ENCODE assay signal across 20 mouse cellular contexts in genomic region chr1:46845221-46845620, GRCm38 (mm10). TPM values are rescaled to one million over a fixed set of nuclear protein-coding genes. Genes with fewer than 3 reads are reported as not detected.
DNase-seq lines count a peak whose midpoint lies in the region; ATAC-seq and TF ChIP-seq lines count a peak whose summit lies in the region.
"Had no signal": no experiment of that assay in that cellular context is flagged by ENCODE, and none has a peak within 500 bp of the region (broad histone marks: within the 10 kb centered on the region; RNA-seq: fewer than 3 reads in every experiment).

No protein-coding gene starts in this region.

- H3K36me3 ChIP-seq in hindbrain, embryonic 13.5 days, result no peaks in the 10 kb centered on the region
- no peaks in the 10 kb centered on the region for H3K36me3 ChIP-seq in hindbrain, embryonic 11.5 days (ENCODE audit: control insufficient read depth, insufficient read depth, low read length)
- H3K36me3 ChIP-seq in midbrain, postnatal 0 days (ENCODE audit: insufficient read depth, low read length), result no peaks in the 10 kb centered on the region
- H3K36me3 ChIP-seq in midbrain, embryonic 15.5 days (replicated peaks), result no peaks in the 10 kb centered on the region
- H3K36me3 ChIP-seq in myocyte (ENCODE audit: control insufficient read depth, insufficient read depth), result no peaks in the 10 kb centered on the region
- H3K36me3 ChIP-seq: embryonic facial prominence, embryonic 12.5 days; heart, embryonic 13.5 days; hindbrain, embryonic 12.5 days had no signal

- no peak overlapping the region for H3K9ac ChIP-seq in hindbrain, embryonic 13.5 days
- no peak overlapping the region for H3K9ac ChIP-seq in hindbrain, embryonic 11.5 days (ENCODE audit: low read depth, low read length)
- H3K9ac ChIP-seq in midbrain, postnatal 0 days (replicated peaks; ENCODE audit: low read length, poor library complexity, severe bottlenecking), result no peak overlapping the region
- no peak overlapping the region for H3K9ac ChIP-seq in midbrain, embryonic 15.5 days
- H3K9ac ChIP-seq: embryonic facial prominence, embryonic 12.5 days; forebrain, embryonic 13.5 days; heart, embryonic 13.5 days; hindbrain, embryonic 12.5 days had no signal

- 41% methylated on average over 5 of the region's 5 CpGs for WGBS in hindbrain, embryonic 13.5 days
- WGBS in hindbrain, embryonic 11.5 days, result 43% methylated on average over 5 of the region's 5 CpGs
- WGBS in midbrain, postnatal 0 days, result 41% methylated on average over 5 of the region's 5 CpGs
- WGBS in midbrain, embryonic 15.5 days, result 43% methylated on average over 5 of the region's 5 CpGs

- 0 out of 2 replicates have a peak overlapping the region, but pooled peaks have one; percentile 9 for H3K27ac ChIP-seq in hindbrain, embryonic 13.5 days
- H3K27ac ChIP-seq in hindbrain, embryonic 11.5 days (ENCODE audit: low read depth, low read length), result no peak overlapping the region
- no peak overlapping the region for H3K27ac ChIP-seq in midbrain, postnatal 0 days (ENCODE audit: low read depth, low read length)
- no peak overlapping the region for H3K27ac ChIP-seq in midbrain, embryonic 15.5 days
- H3K27ac ChIP-seq: embryonic facial prominence, embryonic 12.5 days; forebrain, embryonic 13.5 days; heart, embryonic 13.5 days; hindbrain, embryonic 12.5 days; hindbrain, postnatal 0 days had no signal

- no peak for DNase-seq in hindbrain, embryonic 11.5 days (ENCODE audit: low spot score)
- peak; percentile 11 for DNase-seq in midbrain, postnatal 0 days (ENCODE audit: low spot score)
- DNase-seq in brain, adult 2 months (ENCODE audit: low read depth, low spot score), result peak; percentile 36
- DNase-seq in kidney, postnatal 14 days, result no peak
- DNase-seq: adrenal gland, postnatal 14 days; cerebellum, adult 2 months; cerebellum, postnatal 10 days; embryo, embryonic 11 days; gastrocnemius, postnatal 36 days; heart, adult 11 months; heart, postnatal 36 days had no signal

- H3ac ChIP-seq in myocyte (ENCODE audit: control insufficient read depth, insufficient read length), result no peak overlapping the region

- H3K27me3 ChIP-seq in hindbrain, embryonic 13.5 days, result no peaks in the 10 kb centered on the region
- no peaks in the 10 kb centered on the region for H3K27me3 ChIP-seq in hindbrain, embryonic 11.5 days (ENCODE audit: control insufficient read depth, insufficient read depth, low read length)
- H3K27me3 ChIP-seq in midbrain, postnatal 0 days (ENCODE audit: insufficient read depth, low read length), result no peaks in the 10 kb centered on the region
- H3K27me3 ChIP-seq in midbrain, embryonic 15.5 days (replicated peaks), result no peaks in the 10 kb centered on the region
- no peaks in the 10 kb centered on the region for H3K27me3 ChIP-seq in myocyte (ENCODE audit: control insufficient read depth, insufficient read depth, insufficient read length)
- H3K27me3 ChIP-seq: embryonic facial prominence, embryonic 12.5 days; forebrain, embryonic 13.5 days; heart, embryonic 13.5 days; hindbrain, embryonic 12.5 days had no signal

- ATAC-seq in hindbrain, embryonic 13.5 days (ENCODE audit: low FRiP score), result no peak
- no peak for ATAC-seq in hindbrain, embryonic 11.5 days (ENCODE audit: low FRiP score)
- ATAC-seq in midbrain, postnatal 0 days (ENCODE audit: low FRiP score), result no peak
- no peak for ATAC-seq in midbrain, embryonic 15.5 days (replicated peaks)
- ATAC-seq: forebrain, embryonic 13.5 days; hindbrain, postnatal 0 days had no signal

- no peak for TF ChIP-seq CTCF in midbrain, postnatal 0 days (IDR thresholded peaks at IDR 0.05)

- H3K79me2 ChIP-seq in myocyte (ENCODE audit: control insufficient read depth, insufficient read depth), result peaks cover 4% of the 10 kb centered on the region

- H3K4me2 ChIP-seq in hindbrain, embryonic 13.5 days, result no peak overlapping the region
- no peak overlapping the region for H3K4me2 ChIP-seq in hindbrain, embryonic 11.5 days (replicated peaks; ENCODE audit: low read depth, low read length)
- no peak overlapping the region for H3K4me2 ChIP-seq in midbrain, postnatal 0 days (ENCODE audit: low read depth, low read length, poor library complexity, severe bottlenecking)
- H3K4me2 ChIP-seq in midbrain, embryonic 15.5 days, result no peak overlapping the region
- no peak overlapping the region for H3K4me2 ChIP-seq in myocyte (ENCODE audit: low read depth)
- H3K4me2 ChIP-seq: embryonic facial prominence, embryonic 12.5 days; forebrain, embryonic 13.5 days; heart, embryonic 13.5 days; hindbrain, embryonic 12.5 days had no signal

- H3K4me3 ChIP-seq in hindbrain, embryonic 13.5 days, result no peak overlapping the region
- no peak overlapping the region for H3K4me3 ChIP-seq in hindbrain, embryonic 11.5 days (ENCODE audit: low read depth, low read length)
- H3K4me3 ChIP-seq in midbrain, postnatal 0 days (ENCODE audit: low read depth, low read length), result no peak overlapping the region
- H3K4me3 ChIP-seq in midbrain, embryonic 15.5 days, result no peak overlapping the region
- no peak overlapping the region for H3K4me3 ChIP-seq in myocyte
- H3K4me3 ChIP-seq: embryonic facial prominence, embryonic 12.5 days; forebrain, embryonic 13.5 days; heart, embryonic 13.5 days; hindbrain, embryonic 12.5 days had no signal

- no peak for TF ChIP-seq POLR2A in myocyte (IDR thresholded peaks at IDR 0.05; ENCODE audit: insufficient read length, low read depth)

- H3K4me1 ChIP-seq in hindbrain, embryonic 13.5 days (replicated peaks), result peaks cover 11% of the 10 kb centered on the region
- H3K4me1 ChIP-seq in hindbrain, embryonic 11.5 days (replicated peaks; ENCODE audit: control insufficient read depth, insufficient read depth, low read length), result no peaks in the 10 kb centered on the region
- no peaks in the 10 kb centered on the region for H3K4me1 ChIP-seq in midbrain, postnatal 0 days (ENCODE audit: insufficient read depth, low read length)
- peaks cover 13% of the 10 kb centered on the region for H3K4me1 ChIP-seq in midbrain, embryonic 15.5 days

- H3K9me3 ChIP-seq in hindbrain, embryonic 13.5 days, result no peaks in the 10 kb centered on the region
- no peaks in the 10 kb centered on the region for H3K9me3 ChIP-seq in hindbrain, embryonic 11.5 days (ENCODE audit: control insufficient read depth, low read length)
- no peaks in the 10 kb centered on the region for H3K9me3 ChIP-seq in midbrain, postnatal 0 days (ENCODE audit: low read length)
- no peaks in the 10 kb centered on the region for H3K9me3 ChIP-seq in midbrain, embryonic 15.5 days
- H3K9me3 ChIP-seq: embryonic facial prominence, embryonic 12.5 days; forebrain, embryonic 13.5 days; G1E; heart, embryonic 13.5 days; hindbrain, embryonic 12.5 days had no signal

TF ChIP-seq in myocyte, 11 proteins besides CTCF, POLR2A, EP300 and RAD21:
- TF ChIP-seq MYOG (IDR thresholded peaks at IDR 0.05; ENCODE audit: control insufficient read depth in 1 of 3, insufficient read depth in 1 of 3, insufficient read length in 2 of 3, low read depth in 2 of 3), result no peak
- peak; percentile 23; the same call in 1 of the 2 replicates for TF ChIP-seq CEBPB (IDR thresholded peaks at IDR 0.05; ENCODE audit: insufficient read depth, poor library complexity, severe bottlenecking)

RNA-seq across cellular contexts. Expression of gene Slc39a10, which starts 47.4 kb away (rescaled TPM):
- polyA plus RNA-seq in hindbrain, embryonic 13.5 days (2015; fragmentation: Nextera tagmentation; extraction: Ambion mirVana), result 61.0 and 69.1 TPM in 2 replicates
- 78.5 and 99.9 TPM in 2 replicates for polyA plus RNA-seq in hindbrain, embryonic 11.5 days (2014; fragmentation: Nextera tagmentation; extraction: Ambion mirVana)
- 85.3 and 88.2 TPM in 2 replicates for total RNA-seq in midbrain, postnatal 0 days (2014; rRNA removed)
- polyA plus RNA-seq in midbrain, postnatal 0 days (2015; fragmentation: Nextera tagmentation; extraction: Ambion mirVana), result 44.6 and 52.9 TPM in 2 replicates
- polyA plus RNA-seq in midbrain, embryonic 15.5 days (2015; fragmentation: Nextera tagmentation; extraction: Ambion mirVana), result 67.8 and 70.4 TPM in 2 replicates
- polyA plus RNA-seq in myocyte (2012; fragmentation: generic; extraction: Trizol), result 2.3 TPM

Comparison
In these comparisons a context has a peak if more than half of its experiments do, and no peak if none do; other contexts are left out.
1. DNase-seq: peak in midbrain, postnatal 0 days (single experiment) and brain, adult 2 months (single experiment); none in hindbrain, embryonic 11.5 days (single experiment) and kidney, postnatal 14 days (single experiment).
2. RNA of gene Slc39a10, which starts 47.4 kb away (polyA plus RNA-seq): 78.5 to 99.9 TPM in hindbrain, embryonic 11.5 days, 67.8 to 70.4 TPM in midbrain, embryonic 15.5 days, 61.0 to 69.1 TPM in hindbrain, embryonic 13.5 days and 44.6 to 52.9 TPM in midbrain, postnatal 0 days; 2.3 TPM in myocyte (single experiment); every median in the first group is over 10 times any median in the second.